Mouse (Mus musculus): Measurements from ENCODE around the gene Cdh12.
"Not testable (repeated sequence)": the region's sequence is repeated elsewhere in the genome, so short reads cannot be mapped to it uniquely, and the experiment has no call there.

Gene Cdh12

DNA sequence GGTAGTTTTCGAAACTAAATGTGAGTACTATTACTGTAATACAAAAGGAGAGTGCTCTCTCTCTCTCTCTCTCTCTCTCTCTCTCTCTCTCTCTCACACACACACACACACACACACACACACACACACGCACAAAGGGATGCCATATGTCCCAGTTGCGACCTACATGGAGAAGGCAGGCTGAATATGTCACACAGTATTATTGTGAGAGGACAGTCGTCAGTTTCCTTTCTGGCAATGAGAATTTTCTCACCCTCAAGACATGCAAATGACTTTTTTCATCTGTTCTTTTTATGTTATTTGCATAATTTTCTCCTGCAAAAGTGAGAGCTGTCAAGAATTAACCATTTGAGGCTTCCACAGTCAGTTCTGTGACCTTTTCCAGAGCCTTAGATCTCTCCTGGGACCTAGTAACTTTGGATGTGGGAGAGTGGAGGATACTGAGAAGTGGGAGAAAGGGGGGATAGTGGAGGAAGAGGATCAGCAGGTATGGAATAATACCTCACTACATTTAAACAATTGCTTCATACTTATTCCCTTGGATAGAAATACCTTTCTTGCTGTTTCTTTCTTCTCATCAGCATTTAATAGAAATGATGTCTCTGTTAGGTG, 660.9 kb downstream of the Cdh12 start:
- DNase-seq, result no peak

DNA sequence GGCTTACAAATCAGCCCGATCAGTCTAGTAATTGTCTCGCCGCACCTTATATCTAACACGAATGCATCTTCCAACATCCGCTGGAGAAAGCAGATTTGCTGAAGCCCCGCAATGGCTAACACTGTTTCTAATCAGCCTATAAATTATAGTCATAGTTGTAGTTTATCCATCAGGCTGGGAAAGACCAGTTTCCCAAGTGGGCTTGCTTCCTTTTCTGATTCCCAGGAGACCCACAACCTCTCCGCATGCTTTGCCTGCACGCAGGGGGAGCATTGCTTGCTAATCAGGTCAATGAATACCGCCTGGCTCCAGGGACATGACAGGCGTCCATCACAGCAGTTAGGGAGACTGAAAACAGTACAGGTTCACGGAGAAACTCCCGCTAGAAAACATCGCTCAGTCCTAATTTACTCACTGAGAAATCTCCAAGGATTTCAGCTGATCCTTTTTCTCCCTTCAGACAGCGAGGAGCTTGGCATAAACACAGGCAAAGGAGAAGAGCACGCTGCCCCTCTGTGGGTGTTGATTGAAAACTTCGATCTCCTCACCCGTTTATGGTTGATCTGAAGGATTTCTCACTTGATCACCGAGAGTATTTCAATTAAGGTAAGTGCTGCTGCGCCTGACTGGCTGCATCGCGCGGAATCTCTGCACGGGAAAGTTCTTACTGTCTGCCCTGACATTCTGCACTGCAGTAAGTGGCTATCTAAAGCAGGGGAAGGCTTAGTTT, 662.0 kb downstream of the Cdh12 start:
- DNase-seq, result no peak

DNA sequence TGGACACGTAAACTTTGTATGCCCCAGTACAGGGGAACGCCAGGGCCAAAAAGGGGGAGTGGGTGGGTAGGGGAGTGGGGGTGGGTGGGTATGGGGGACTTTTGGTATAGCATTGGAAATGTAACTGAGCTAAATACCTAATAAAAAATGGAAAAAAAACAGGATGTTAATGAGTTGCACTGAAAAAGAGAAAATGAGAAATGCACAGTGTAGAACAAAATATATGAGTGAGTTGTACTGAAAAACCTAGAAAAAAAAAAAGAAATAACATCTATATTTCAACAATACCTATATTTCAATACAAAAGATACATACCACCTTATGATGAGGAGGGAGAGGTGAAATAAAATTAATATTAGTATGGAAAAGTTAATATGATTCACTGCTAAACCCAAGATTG, 665.7 kb downstream of the Cdh12 start:
- DNase-seq, result not testable (repeated sequence)

DNA sequence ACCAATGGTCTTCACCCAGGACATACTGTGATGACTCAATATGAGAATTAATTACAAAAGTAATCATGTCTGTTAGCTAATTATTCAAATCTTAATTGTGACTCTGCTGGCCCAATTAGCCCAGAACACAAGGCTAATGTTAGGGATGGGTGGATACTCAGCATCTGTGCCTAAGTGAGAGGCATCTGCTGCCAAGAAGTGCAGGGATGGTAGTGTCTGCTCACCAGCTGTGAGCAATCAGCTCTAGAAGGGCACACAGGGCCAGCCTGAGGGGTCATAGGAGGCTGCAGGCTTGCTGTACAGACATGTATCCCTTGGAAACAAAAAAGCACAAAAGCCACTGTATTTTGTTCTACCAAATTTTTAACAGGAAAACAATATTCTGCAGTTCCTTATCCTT, 681.6 kb downstream of the Cdh12 start:
- DNase-seq, result no peak

DNA sequence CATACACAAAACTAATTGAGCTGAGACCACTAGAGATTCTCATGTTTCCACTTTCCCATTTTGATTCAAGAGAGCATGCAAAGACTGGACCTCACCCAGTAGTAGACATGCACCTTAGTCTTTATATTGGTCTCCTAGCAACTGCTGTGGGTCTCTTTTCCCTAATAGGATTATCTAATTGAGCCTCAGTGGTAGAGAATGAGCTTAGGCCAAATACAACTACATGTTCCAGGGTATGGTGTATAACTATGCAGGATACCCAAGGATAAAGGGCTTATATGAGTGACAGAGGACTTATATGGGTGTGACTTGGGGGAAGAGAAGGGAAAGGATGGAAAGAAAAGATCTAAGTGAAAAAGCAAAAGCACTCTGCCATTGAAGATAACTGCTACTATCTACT, 683.9 kb downstream of the Cdh12 start:
- DNase-seq, result no peak

DNA sequence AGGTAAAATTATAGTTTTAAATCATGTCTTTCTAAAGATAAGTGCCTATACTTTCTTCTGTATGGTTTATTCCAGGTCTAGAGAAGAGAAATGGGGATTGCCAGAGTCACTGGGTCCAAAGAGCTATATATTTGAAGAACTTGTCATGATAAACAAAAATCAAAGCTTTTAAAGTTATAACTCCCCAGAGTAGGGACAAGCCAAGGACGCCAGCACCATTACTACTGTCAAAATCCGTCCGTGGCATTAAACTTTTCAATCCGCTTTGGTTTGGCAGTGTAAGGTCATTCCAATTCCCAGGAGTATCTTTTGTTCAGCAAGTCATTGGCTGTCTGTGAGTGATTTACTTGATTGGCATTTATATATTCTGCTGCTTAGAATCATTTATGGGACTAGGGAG, 697.8 kb downstream of the Cdh12 start:
- DNase-seq, result no peak

DNA sequence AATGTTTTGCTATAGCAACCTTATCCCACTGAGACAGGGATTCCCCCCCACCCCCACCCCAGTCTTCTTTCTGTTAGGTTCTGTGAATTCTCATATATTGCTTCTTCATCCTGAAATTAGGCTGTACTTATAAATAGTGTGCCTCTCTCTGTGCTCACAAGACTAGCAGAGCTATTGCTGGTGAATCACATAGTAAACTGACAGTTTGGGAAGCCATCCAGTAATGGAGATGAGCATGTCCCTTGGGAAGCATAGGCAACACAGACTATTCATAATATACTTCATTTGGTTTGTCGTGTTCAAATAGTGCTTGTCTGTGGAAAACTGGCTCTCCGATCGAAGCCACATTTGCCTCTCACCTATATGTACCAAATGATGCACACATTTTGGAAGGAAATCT, 704.5 kb downstream of the Cdh12 start:
- no peak for DNase-seq

DNA sequence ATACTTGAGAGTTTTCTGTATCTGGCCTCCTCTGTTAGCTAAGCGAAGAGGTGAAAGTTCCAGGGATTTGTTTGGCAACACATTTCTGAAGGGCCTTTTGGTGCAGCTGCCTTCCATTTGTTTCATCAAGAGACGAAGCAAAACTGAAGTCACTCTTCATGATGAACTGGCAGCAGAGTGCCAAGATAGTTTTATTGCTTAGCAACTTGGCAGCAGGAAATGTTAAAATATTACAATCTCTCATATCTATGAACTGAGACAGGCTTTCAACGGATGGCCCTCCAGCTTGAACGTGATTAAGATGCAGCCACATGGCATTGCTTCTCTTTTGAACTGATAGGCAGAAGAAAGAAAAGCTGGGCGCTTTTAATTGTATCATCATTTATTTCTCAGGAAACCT, 730.7 kb downstream of the Cdh12 start:
- no peak for DNase-seq

DNA sequence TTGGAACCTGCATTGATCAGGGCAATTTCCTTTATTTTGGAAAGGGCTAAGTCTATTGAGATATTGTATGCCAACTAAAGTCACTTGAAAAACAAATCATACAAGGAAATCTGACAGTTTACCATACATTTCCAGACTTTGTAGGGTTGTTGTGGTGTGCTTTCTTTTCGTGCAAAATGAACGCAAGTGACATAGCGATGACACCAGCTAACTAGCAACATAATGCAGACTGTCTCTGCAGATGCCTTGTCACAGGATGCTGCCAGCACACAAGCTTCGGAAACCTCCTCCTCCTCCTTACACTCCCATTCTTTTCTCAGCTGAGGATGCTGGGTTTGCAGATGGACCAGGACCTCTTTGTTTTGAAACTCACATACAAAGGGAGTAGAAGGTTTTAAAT, 731.1 kb downstream of the Cdh12 start:
- no peak for DNase-seq

DNA sequence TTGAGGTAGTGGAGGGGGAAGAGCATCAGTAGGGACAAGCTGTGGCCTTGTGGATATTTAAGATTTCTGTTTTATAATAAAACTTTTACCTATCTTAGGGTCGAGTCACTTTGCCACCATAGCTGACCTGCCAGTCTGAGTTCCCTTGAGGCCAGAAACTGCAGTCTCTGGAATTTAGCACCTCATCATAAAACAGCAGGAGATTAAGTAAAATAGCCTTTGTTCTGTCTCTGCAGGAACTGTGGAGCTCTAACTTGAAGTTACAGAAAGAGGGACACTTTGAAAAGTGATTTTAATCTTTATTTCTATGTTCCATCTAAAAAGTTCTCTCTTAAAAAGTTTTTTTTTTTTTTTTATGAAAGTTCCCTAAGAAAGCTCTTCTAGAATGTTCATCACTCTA, 736.7 kb downstream of the Cdh12 start:
- DNase-seq, result no peak

DNA sequence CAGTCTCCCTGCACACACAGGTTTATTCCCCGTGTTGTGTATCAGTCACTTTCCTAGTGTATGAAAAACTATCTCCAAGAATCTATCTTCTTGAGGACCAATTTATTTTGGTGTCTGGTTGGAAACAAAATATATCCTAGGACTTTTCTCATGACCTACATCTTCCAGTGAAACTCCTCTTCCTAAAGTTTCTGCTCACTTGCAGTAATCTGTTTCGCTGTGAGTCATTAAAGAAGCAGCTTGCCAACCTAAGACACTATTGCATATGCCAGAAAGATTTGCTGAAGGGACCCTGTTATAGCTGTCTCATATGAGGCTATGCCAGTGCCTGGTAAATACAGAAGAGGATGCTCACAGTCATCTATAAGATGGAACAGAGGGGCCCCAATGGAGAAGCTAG, 761.0 kb downstream of the Cdh12 start:
- not testable (repeated sequence) for DNase-seq

DNA sequence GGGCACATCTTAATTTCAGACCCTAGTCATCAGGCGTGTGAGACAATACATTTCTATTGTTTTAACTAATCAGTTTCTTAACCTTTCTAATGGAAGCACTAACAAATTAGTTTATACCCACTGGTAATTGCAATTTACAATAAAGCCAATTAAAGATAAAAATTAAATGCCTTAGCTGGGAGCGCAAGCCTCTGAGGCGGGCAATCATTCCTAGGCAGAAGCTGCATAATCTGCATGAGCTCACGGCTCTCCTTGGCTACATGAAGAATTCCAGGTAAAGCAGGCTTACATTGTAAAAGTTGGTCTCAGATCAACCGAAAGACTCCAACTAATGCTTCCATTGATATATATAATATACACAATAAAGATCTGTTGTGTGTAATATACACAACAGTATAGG, 773.9 kb downstream of the Cdh12 start:
- DNase-seq, result no peak

DNA sequence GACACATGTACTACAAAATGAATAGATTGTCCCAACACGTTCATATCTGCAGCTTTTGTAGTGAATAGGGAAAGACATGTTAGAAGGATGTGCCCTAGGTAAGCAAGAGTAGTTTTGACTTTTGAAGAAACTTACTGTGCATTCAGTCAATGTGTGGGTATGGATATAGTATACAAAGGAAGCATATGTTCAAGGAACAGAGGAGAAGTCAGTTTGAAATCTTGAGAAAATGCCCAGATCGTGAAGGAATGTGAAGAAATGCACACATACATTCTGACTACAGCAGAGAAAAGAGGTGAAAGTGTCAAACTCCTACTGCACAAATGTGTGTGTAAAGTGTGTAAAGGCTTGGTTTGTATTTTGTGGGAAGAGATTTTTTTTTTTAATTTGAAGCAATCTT, 812.3 kb downstream of the Cdh12 start:
- no peak for DNase-seq

DNA sequence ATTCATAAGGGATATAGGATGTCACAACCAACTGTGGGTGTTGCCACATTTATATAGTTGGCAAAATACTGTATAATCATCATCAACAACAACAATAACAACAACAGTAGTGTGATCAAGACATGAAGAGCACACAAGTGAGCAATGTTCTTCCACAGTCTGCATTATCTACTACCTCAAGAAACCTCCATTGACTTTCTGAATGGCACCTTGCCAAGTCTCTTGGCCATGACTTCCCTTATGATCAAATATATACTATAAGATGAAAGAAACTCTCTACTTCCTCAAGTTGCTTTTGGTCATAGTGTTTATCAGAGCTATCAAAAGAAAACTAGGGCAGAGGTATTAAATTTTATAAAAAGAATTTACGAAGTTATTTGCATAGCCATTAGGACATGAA, 820.8 kb downstream of the Cdh12 start:
- no peak for DNase-seq

DNA sequence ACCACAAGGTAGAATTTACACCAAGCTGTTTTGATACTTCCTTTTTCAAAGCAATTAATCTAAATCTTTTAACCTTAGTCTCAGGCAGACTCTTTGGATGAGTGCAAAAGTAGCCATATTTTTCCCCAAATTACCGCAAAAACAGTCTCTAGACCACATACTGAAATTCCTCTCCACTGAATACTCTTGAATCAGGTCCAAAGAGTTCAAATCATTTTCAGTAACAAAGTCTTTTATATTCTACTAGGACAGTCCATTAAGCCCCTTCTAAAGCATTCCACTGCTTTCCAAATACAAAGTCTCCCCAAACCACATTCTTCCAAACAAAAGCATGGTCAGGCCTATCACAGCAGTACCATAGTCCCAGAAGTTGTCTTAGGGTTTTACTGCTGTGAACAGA, 848.0 kb downstream of the Cdh12 start:
- DNase-seq, result no peak

DNA sequence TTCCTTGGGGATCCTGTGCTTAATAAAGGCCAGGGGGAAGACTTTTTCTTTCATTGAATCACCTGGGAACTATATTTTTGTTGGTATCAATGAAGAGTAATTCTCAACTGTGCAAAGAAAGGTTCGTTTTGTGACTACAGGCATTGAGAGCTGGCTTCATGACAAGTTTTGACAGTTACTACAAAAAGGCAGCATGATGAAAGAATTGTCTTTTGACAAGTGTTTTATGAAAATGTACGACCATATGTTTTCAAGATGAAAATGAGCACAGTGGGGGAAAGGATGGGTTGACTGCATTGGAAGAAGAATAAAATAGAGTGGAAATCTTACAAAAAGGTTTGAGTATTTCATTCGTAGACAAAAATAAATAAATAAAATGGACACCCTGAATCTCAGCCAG, 866.4 kb downstream of the Cdh12 start:
- DNase-seq, result no peak

DNA sequence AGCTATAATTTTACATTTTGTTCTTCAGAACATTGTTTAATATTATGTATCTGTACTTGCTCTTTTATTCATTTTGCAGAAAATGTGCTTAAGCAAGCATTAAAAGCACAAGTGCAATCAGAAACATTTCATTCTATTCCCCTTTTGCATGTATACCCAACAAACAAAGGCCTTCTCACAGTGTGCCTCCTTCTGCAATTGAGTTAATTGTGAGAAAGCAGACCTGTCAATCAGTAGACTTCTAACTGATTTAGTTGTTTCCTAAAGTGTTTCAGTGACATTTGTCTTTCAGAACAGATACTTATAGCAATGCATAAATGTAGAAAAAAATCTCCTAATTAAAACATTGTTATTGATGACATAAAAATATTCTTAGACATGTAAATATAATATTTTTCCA, 894.8 kb downstream of the Cdh12 start:
- no peak for DNase-seq

DNA sequence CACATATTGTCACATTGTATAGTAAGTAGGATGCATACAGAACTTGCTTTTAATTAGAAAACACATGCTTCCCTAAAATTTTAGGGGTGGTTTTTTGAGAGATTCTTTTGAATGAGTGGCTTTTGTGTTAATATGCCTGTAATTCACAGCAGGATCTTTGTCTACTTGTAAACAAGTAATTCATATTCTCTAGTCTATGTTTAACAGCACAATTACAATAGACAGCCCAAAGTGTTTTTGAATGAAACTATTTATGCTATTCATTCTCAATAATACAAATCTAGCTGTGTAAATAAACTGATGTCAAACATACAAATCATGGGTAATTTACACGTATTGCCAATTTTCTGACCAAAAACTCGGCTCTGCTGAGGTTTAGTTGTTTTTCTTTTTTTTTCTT, 895.3 kb downstream of the Cdh12 start:
- DNase-seq, result no peak

DNA sequence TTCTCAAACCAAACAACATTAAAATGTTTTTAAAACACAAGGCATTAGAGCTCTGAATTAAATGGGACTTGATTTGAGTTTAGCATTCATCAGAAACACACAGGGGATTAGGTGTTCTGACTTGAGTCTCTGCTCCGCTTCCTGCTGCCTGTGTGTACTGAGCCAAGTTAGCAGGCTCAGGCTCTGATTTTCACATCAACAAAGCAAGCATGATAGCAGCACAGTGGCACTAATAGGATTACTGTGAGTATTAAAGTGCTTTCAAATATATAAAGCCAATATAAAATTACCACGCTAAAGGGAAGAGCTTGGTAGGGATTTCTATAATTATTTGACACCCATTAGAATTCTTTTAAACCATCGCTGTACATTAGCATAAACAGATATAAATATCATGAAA, 895.7 kb downstream of the Cdh12 start:
- DNase-seq, result no peak

DNA sequence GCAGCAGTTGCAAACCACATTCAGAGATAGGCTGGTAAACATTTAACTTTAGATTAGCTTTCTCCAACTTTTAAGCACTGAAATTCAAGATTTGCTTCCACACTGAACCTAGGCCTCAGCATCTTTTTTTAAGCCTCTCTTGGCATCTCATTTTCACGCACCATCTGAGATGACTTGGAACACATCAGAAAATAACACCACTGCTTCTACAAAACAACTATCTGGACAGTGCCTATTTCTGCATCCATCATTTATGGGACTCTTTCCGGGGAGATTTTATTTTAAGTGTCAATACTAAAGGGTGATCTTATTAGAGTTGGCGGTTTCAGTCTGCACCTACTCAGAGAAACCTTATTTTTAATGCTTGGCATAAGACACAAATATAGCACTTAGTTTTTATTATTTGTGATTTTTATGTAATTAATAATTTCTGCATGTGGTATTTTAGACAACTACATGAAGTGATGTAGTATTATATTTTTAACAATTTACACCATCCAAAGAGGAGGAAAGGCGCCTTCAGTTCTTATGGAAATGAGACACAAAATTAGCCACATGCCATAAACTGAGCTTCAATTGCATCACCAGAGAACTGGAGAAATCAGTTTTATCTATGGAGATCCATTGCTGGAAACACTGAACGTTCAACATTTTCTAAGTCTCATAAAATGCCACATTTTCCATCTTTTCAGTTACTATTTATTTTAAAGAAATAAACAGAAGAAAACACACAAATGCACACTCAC, 906.5 kb downstream of the Cdh12 start:
- DNase-seq, result no peak

DNA sequence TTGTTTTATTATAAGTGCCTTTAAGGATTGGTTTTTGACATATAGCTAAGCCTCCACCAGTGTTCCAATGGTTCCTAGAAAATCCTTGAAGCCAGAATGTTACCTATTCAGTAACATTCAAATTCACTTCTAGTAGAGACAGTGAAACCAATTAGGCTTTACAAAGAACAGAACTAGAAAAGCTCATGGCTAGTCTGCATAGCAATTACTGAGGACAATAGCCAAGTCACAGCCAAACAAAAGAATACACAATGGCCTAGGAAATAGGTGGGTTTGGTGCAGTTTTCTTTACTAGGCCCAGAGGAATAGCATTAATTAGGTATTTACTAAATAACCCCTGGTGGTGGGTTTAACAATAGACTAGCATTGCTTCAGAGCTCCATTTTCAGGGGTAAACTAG, 917.3 kb downstream of the Cdh12 start:
- DNase-seq, result no peak

DNA sequence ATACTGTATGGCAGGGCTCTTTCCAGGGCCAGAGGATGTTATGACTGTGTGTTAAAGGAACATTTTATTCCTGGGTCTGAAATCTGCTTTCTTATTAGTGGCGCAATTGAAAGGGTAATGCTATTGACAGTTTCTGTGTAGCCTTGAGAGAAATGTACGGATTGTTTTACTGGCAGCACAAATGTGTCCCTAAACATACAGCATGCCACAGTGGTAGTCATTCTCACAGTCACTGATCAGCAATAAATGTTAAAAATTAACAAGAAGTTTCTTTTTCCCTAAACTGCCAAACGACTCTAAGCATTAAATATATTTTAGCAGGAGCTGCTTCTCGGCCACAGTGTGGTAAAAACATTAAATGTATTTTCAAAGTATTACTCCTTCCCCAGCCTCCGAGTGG, 926.4 kb downstream of the Cdh12 start:
- DNase-seq, result no peak

DNA sequence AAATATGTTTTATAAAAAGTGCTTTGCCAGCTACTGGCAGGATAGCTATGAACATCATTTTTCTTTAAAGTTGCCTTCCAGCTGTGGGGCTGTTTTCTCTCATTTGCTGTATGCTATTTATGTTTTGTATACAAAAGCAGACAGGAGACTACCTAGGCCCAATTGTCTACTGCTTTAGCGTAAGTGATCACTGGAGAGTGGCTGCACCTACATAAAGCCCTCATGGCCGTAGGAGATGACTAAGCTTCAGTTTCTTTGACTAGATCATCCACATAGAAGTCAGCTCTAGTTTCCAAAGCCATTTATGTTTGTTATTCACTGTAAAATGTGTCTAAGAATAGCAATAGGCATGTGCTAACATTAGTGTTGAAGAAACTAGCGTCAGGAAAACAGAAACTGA, 926.8 kb downstream of the Cdh12 start:
- no peak for DNase-seq

DNA sequence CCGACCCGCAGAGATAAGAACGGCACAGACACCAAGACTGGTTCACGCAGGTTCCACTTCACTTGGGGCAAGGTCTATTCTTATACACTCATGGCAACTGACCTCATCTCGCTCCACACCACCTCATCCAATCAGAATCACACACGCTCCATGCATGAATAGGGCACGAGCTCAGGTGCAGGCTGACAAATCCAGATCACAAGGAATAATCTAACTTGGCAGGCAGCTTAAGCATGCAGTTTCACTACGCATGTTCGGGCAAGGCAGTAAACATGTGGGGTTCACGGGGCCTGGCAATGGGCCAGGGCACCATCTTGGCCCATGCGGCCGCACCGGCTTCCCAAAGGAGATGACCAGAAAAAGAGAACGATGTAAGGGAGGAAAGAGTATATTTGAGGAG, 942.4 kb downstream of the Cdh12 start:
- not testable (repeated sequence) for DNase-seq

Measured in kidney, postnatal 25 days (tissue).